Mouse (Mus musculus) hindbrain, embryonic 11.5 days (tissue): ENCODE results near the gene Abcb6. TPM values are rescaled to one million over a fixed set of nuclear protein-coding genes. Genes with fewer than 3 reads are reported as not detected.

Experiments used
- ATAC-seq: fragments of 200-750 bp; cut with Nextera tagmentation; 2 replicates; pipeline ENCODE4 v1.8.0; 2017; ENCODE audit warnings: mild to moderate bottlenecking, moderate TSS enrichment, moderate library complexity; ENCODE audit not compliant: low FRiP score
- DNase-seq: peaks from one replicate; pipeline ENCODE4 v3.0.0-alpha.2; 2015; ENCODE audit warnings: low spot score
- H3K27ac ChIP-seq: fragments of 300-500 bp; sonication (generic); 2 replicates; pipeline ENCODE4 v1.5.1; 2014; ENCODE audit warnings: mild to moderate bottlenecking, low read depth, low read length
- H3K27me3 ChIP-seq: fragments of 300-500 bp; sonication (generic); 2 replicates; pipeline ENCODE4 v1.6.1; 2014; ENCODE audit warnings: mild to moderate bottlenecking, low read length, moderate library complexity, mixed read lengths; ENCODE audit not compliant: control insufficient read depth, insufficient read depth
- H3K36me3 ChIP-seq: fragments of 300-500 bp; sonication (generic); 2 replicates; pipeline ENCODE4 v1.6.1; 2014; ENCODE audit warnings: mild to moderate bottlenecking, low read length, moderate library complexity, mixed read lengths; ENCODE audit not compliant: control insufficient read depth, insufficient read depth
- H3K4me1 ChIP-seq: fragments of 300-500 bp; sonication (generic); replicated peaks from 2 replicates; pipeline ENCODE4 v1.6.1; 2014; ENCODE audit warnings: low read length, mixed read lengths; ENCODE audit not compliant: control insufficient read depth, insufficient read depth
- H3K4me2 ChIP-seq: fragments of 300-500 bp; sonication (generic); replicated peaks from 2 replicates; pipeline ENCODE4 v1.6.1; 2014; ENCODE audit warnings: mild to moderate bottlenecking, low read depth, low read length
- H3K4me3 ChIP-seq: fragments of 300-500 bp; sonication (generic); 2 replicates; pipeline ENCODE4 v1.5.1; 2014; ENCODE audit warnings: low read depth, low read length
- H3K9ac ChIP-seq: fragments of 300-500 bp; sonication (generic); 2 replicates; pipeline ENCODE4 v1.6.1; 2014; ENCODE audit warnings: low read depth, low read length
- H3K9me3 ChIP-seq: fragments of 300-500 bp; sonication (generic); 2 replicates; pipeline ENCODE4 v1.6.1; 2016; ENCODE audit warnings: low read length; ENCODE audit not compliant: control insufficient read depth
- WGBS: fragments of 180-500 bp; shearing (Covaris S2); extraction: QIAGEN DNeasy Blood & Tissue Kit; methylation state at CpG from one replicate; pipeline ENCODE4 v1.1.7; 2014; 5-methylcytosine and 5-hydroxymethylcytosine counted together
- polyA plus RNA-seq: library from polyadenylated mRNA; unstranded; fragments of >200 nt; fragmentation: Nextera tagmentation; extraction: Ambion mirVana; gene quantifications from 2 replicates; pipeline ENCODE4 v1.2.1, GENCODE M21; 2014

Gene Abcb6
- polyA plus RNA-seq, 1 experiment from 2014 or later: 21.8 TPM

- Histone ChIP-seq H3K36me3 (peaks cover 6% of the 10 kb centered on the region; the same call in 1 of the 2 replicates), H3K27ac (no peak within 1 kb of the TSS), H3K27me3 (no peaks in the 10 kb centered on the region), H3K9ac (no peak within 1 kb of the TSS), H3K4me3 (no peak within 1 kb of the TSS), H3K4me2 (no peak within 1 kb of the TSS), H3K9me3 (no peaks in the 10 kb centered on the region), H3K4me1 (no peaks in the 10 kb centered on the region)
- WGBS: 74% methylated on average over 12 of the region's 12 CpGs
- DNase-seq (no peak), ATAC-seq (no peak)
These were observed 46.6 kb downstream of the Abcb6 start, which contains the start of gene Slc23a3 for GRCm38 (mm10) chr1:75133421-75134207. Slc23a3 (minus strand) TSS chr1:75133890.

GRCm38 (mm10) chr1:75128641-75129040 is 51.6 kb downstream of the Abcb6 start:
- DNase-seq: no peak
- Histone ChIP-seq H3K9me3 (no peaks in the 10 kb centered on the region), H3K4me1 (0 out of 2 replicates have a peak, but pooled peaks cover 2% of the 10 kb centered on the region), H3K4me2 (no peak overlapping the region), H3K9ac (no peak overlapping the region), H3K36me3 (no peaks in the 10 kb centered on the region), H3K4me3 (no peak overlapping the region), H3K27me3 (no peaks in the 10 kb centered on the region), H3K27ac (no peak overlapping the region)
- 78% methylated on average over 3 of the region's 3 CpGs for WGBS
- ATAC-seq: no peak

GRCm38 (mm10) chr1:75125418-75125817 is 54.8 kb downstream of the Abcb6 start:
- Histone ChIP-seq H3K4me2 (peak overlapping the region; percentile 39), H3K36me3 (no peaks in the 10 kb centered on the region), H3K27me3 (no peaks in the 10 kb centered on the region), H3K4me3 (peak overlapping the region; percentile 46), H3K4me1 (0 out of 2 replicates have a peak, but pooled peaks cover 2% of the 10 kb centered on the region), H3K9me3 (no peaks in the 10 kb centered on the region), H3K9ac (no peak overlapping the region; the same call in 1 of the 2 replicates), H3K27ac (no peak overlapping the region; the same call in 1 of the 2 replicates)
- DNase-seq (no peak), ATAC-seq (0 out of 2 replicates have a peak, but pooled peaks have one; percentile 20)
- 44% methylated on average over 5 of the region's 5 CpGs for WGBS

GRCm38 (mm10) chr1:75124346-75125321 is 55.6 kb downstream of the Abcb6 start, which contains the start of gene Nhej1:
Nhej1 (minus strand) TSS chr1:75125200.
- Histone ChIP-seq H3K9me3 (no peaks in the 10 kb centered on the region), H3K9ac (peak within 1 kb of the TSS; percentile 70), H3K4me2 (peak within 1 kb of the TSS; percentile 39), H3K4me1 (0 out of 2 replicates have a peak, but pooled peaks cover 2% of the 10 kb centered on the region), H3K27ac (peak within 1 kb of the TSS; percentile 84), H3K4me3 (peak within 1 kb of the TSS; percentile 46), H3K36me3 (no peaks in the 10 kb centered on the region), H3K27me3 (no peaks in the 10 kb centered on the region)
- WGBS: 2% methylated on average over 55 of the region's 56 CpGs
- ATAC-seq: peak; percentile 96
- peak; percentile 99 for DNase-seq

- no peaks in the 10 kb centered on the region for H3K9me3 ChIP-seq
- H3K4me2 ChIP-seq: no peak overlapping the region
- H3K4me1 ChIP-seq: 0 out of 2 replicates have a peak, but pooled peaks cover 2% of the 10 kb centered on the region
- H3K27me3 ChIP-seq: no peaks in the 10 kb centered on the region
- DNase-seq (no peak), ATAC-seq (no peak)
- WGBS: 84% methylated on average over 3 of the region's 3 CpGs
- H3K27ac ChIP-seq: no peak overlapping the region
- no peak overlapping the region for H3K4me3 ChIP-seq
- H3K36me3 ChIP-seq: no peaks in the 10 kb centered on the region
- no peak overlapping the region for H3K9ac ChIP-seq
These were observed 58.0 kb downstream of the Abcb6 start for GRCm38 (mm10) chr1:75122211-75122610.

Other genes with a start within 250 kb of the Abcb6 start
- 1.2 TPM in 2 replicates for gene Cfap65, start 244.8 kb downstream of the Abcb6 start, polyA plus RNA-seq
- 0.20 and 0.35 TPM in 2 replicates for gene Ihh, start 228.7 kb downstream of the Abcb6 start, polyA plus RNA-seq
- gene Nhej1, start 55.2 kb downstream of the Abcb6 start, polyA plus RNA-seq: 14.8 and 15.2 TPM in 2 replicates
- not detected in 2 replicates for gene Slc23a3, start 46.5 kb downstream of the Abcb6 start, polyA plus RNA-seq
- gene Cnppd1, start 37.7 kb downstream of the Abcb6 start, polyA plus RNA-seq: 47.4 and 49.0 TPM in 2 replicates
- 50.3 and 58.4 TPM in 2 replicates for gene Retreg2, start 37.6 kb downstream of the Abcb6 start, polyA plus RNA-seq
- gene Zfand2b, start 11.7 kb downstream of the Abcb6 start, polyA plus RNA-seq: 37.4 and 37.7 TPM in 2 replicates
- gene Ankzf1, start 11.8 kb upstream of the Abcb6 start, polyA plus RNA-seq: 12.8 and 14.9 TPM in 2 replicates
- 17.4 and 18.6 TPM in 2 replicates for gene Atg9a, start 11.8 kb upstream of the Abcb6 start, polyA plus RNA-seq
- gene Glb1l, start 30.4 kb upstream of the Abcb6 start, polyA plus RNA-seq: 18.0 and 19.5 TPM in 2 replicates
- gene Stk16, start 30.4 kb upstream of the Abcb6 start, polyA plus RNA-seq: 110 and 125 TPM in 2 replicates
- gene Tuba4a, start 39.5 kb upstream of the Abcb6 start, polyA plus RNA-seq: 10.7 and 12.4 TPM in 2 replicates
- gene A630095N17Rik, start 51.7 kb upstream of the Abcb6 start, polyA plus RNA-seq: not detected in 2 replicates
- gene Dnajb2, start 56.0 kb upstream of the Abcb6 start, polyA plus RNA-seq: 17.8 and 21.4 TPM in 2 replicates
- 3.5 and 6.0 TPM in 2 replicates for gene Ptprn, start 84.1 kb upstream of the Abcb6 start, polyA plus RNA-seq
- gene Resp18, start 98.0 kb upstream of the Abcb6 start, polyA plus RNA-seq: 32.3 and 35.7 TPM in 2 replicates
- gene Dnpep, start 137.6 kb upstream of the Abcb6 start, polyA plus RNA-seq: 154 and 165 TPM in 2 replicates
- gene Des, start 179.9 kb upstream of the Abcb6 start, polyA plus RNA-seq: 2.1 and 2.4 TPM in 2 replicates
- gene Speg, start 194.9 kb upstream of the Abcb6 start, polyA plus RNA-seq: 11.1 and 12.7 TPM in 2 replicates